Mouse (Mus musculus): ENCODE measurements around the gene Prn.
A peak's percentile ranks its signal among the peaks of the same experiment; 100 is the strongest.

The Prn gene

GRCm38 (mm10) chr2:131906846-131907245 is 2.9 kb upstream of the Prn start:
- no peak for DNase-seq (ENCODE audit: low spot score)

GRCm38 (mm10) chr2:131907311-131907710 is 2.4 kb upstream of the Prn start:
- no peak for DNase-seq (ENCODE audit: low spot score)

GRCm38 (mm10) chr2:131908351-131908861 is 1.4 kb upstream of the Prn start:
- DNase-seq (ENCODE audit: low spot score): no peak

GRCm38 (mm10) chr2:131908906-131909305 is 851 bp upstream of the Prn start:
- no peak for DNase-seq (ENCODE audit: low spot score)

- DNase-seq (ENCODE audit: low spot score): no peak
Observed at GRCm38 (mm10) chr2:131910847-131911246, 1.1 kb downstream of the Prn start.

- no peak for DNase-seq (ENCODE audit: low spot score)
Observed at GRCm38 (mm10) chr2:131911341-131911740, 1.6 kb downstream of the Prn start.

GRCm38 (mm10) chr2:131912526-131913258 is 2.9 kb downstream of the Prn start:
- DNase-seq (ENCODE audit: low spot score): no peak

- DNase-seq (ENCODE audit: low spot score): no peak
Observed at GRCm38 (mm10) chr2:131932275-131932902, 22.6 kb downstream of the Prn start.

GRCm38 (mm10) chr2:131933013-131933412 is 23.3 kb downstream of the Prn start:
- no peak for DNase-seq (ENCODE audit: low spot score)

- DNase-seq (ENCODE audit: low spot score): no peak
Observed at GRCm38 (mm10) chr2:131933598-131933997, 23.8 kb downstream of the Prn start.

- DNase-seq (ENCODE audit: low spot score): no peak
Observed at GRCm38 (mm10) chr2:131934243-131934642, 24.5 kb downstream of the Prn start.

GRCm38 (mm10) chr2:131935390-131936105 is 25.8 kb downstream of the Prn start:
- DNase-seq (ENCODE audit: low spot score): no peak

- DNase-seq (ENCODE audit: low spot score): no peak
Observed at GRCm38 (mm10) chr2:131936410-131936809, 26.7 kb downstream of the Prn start.

GRCm38 (mm10) chr2:131939404-131940111 is 29.8 kb downstream of the Prn start:
- peak; percentile 77 for DNase-seq (ENCODE audit: low spot score)

- no peak for DNase-seq (ENCODE audit: low spot score)
Observed at GRCm38 (mm10) chr2:131940506-131940905, 30.7 kb downstream of the Prn start.

- DNase-seq (ENCODE audit: low spot score): no peak
Observed at GRCm38 (mm10) chr2:131941501-131941900, 31.7 kb downstream of the Prn start.

GRCm38 (mm10) chr2:131944370-131944769 is 34.6 kb downstream of the Prn start:
- DNase-seq (ENCODE audit: low spot score): no peak

GRCm38 (mm10) chr2:131945225-131945624 is 35.5 kb downstream of the Prn start:
- no peak for DNase-seq (ENCODE audit: low spot score)

GRCm38 (mm10) chr2:131945765-131946164 is 36.0 kb downstream of the Prn start:
- no peak for DNase-seq (ENCODE audit: low spot score)

- no peak for DNase-seq (ENCODE audit: low spot score)
Observed at GRCm38 (mm10) chr2:131946351-131946750, 36.6 kb downstream of the Prn start.

- DNase-seq (ENCODE audit: low spot score): no peak
Observed at GRCm38 (mm10) chr2:131948156-131948555, 38.4 kb downstream of the Prn start.
